Comparison of ENCODE assay signal across 17 mouse cellular contexts in genomic region chr10:98646311-98646999, GRCm38 (mm10).
DNase-seq lines count a peak whose midpoint lies in the region; ATAC-seq and TF ChIP-seq lines count a peak whose summit lies in the region.
"Had no signal": no experiment of that assay in that cellular context is flagged by ENCODE, and none has a peak within 500 bp of the region (broad histone marks: within the 10 kb centered on the region; RNA-seq: fewer than 3 reads in every experiment).

No protein-coding gene starts in this region.

- no peaks in the 10 kb centered on the region for H3K27me3 ChIP-seq in hindbrain, embryonic 13.5 days
- H3K27me3 ChIP-seq in midbrain, postnatal 0 days (ENCODE audit: insufficient read depth, low read length): no peaks in the 10 kb centered on the region
- H3K27me3 ChIP-seq: embryonic facial prominence, embryonic 12.5 days; heart, embryonic 15.5 days; limb, embryonic 13.5 days; stomach, embryonic 15.5 days had no signal

- no peaks in the 10 kb centered on the region for H3K9me3 ChIP-seq in hindbrain, embryonic 13.5 days
- H3K9me3 ChIP-seq in midbrain, postnatal 0 days (ENCODE audit: low read length): no peaks in the 10 kb centered on the region
- H3K9me3 ChIP-seq: embryonic facial prominence, embryonic 12.5 days; heart, embryonic 15.5 days; limb, embryonic 13.5 days; stomach, embryonic 15.5 days had no signal

- TF ChIP-seq CTCF in layer of hippocampus, adult 2 months (conservative IDR thresholded peaks at IDR 0.05): no peak
- TF ChIP-seq CTCF in brain, embryonic 14.5 days (IDR thresholded peaks at IDR 0.05; ENCODE audit: borderline replicate concordance, extremely low read depth, insufficient read depth, insufficient read length): no peak
- no peak for TF ChIP-seq CTCF in midbrain, postnatal 0 days (IDR thresholded peaks at IDR 0.05)

- TF ChIP-seq POLR2A in brain, embryonic 14.5 days (IDR thresholded peaks at IDR 0.05; ENCODE audit: borderline replicate concordance, extremely low read depth, insufficient read depth, insufficient read length, poor library complexity, severe bottlenecking): no peak

- peak; percentile 78 for ATAC-seq in hindbrain, embryonic 13.5 days (ENCODE audit: low FRiP score)
- peak; percentile 64 for ATAC-seq in midbrain, postnatal 0 days (ENCODE audit: low FRiP score)
- ATAC-seq: CD4-positive, CD25-positive, alpha-beta regulatory T cell, adult 4 months; inflammation-experienced regulatory T-cells, adult 6 months; liver, postnatal 0 days had no signal

- WGBS in hindbrain, embryonic 13.5 days: 60% methylated on average over 8 of the region's 8 CpGs
- 53% methylated on average over 8 of the region's 8 CpGs for WGBS in midbrain, postnatal 0 days

- H3K4me1 ChIP-seq in hindbrain, embryonic 13.5 days (replicated peaks): 0 out of 2 replicates have a peak, but pooled peaks cover 6% of the 10 kb centered on the region
- peaks cover 3% of the 10 kb centered on the region; the same call in 1 of the 2 replicates for H3K4me1 ChIP-seq in midbrain, postnatal 0 days (ENCODE audit: insufficient read depth, low read length)
- H3K4me1 ChIP-seq: embryonic facial prominence, embryonic 12.5 days; heart, embryonic 15.5 days; limb, embryonic 13.5 days; stomach, embryonic 15.5 days had no signal

- peak in 1 of 2 experiments; percentile 47 for DNase-seq in layer of hippocampus, adult 2 months (ENCODE audit: low spot score in 2 of 2)
- DNase-seq in layer of hippocampus, postnatal 25 days (ENCODE audit: extremely low spot score in 1 of 2, low spot score in 1 of 2): no peak
- peak; percentile 66 for DNase-seq in brain, embryonic 14.5 days (ENCODE audit: low read depth)
- peak; percentile 46 for DNase-seq in midbrain, postnatal 0 days (ENCODE audit: low spot score)
- DNase-seq in thymus, adult 18-20 months: no peak
- no peak for DNase-seq in left cerebral cortex, postnatal 4 days
- DNase-seq: liver, postnatal 0 days; thymus, postnatal 25 days had no signal

- no peak overlapping the region for H3K4me3 ChIP-seq in layer of hippocampus, adult 2 months
- H3K4me3 ChIP-seq in hindbrain, embryonic 13.5 days: no peak overlapping the region
- H3K4me3 ChIP-seq in midbrain, postnatal 0 days (ENCODE audit: low read depth, low read length): no peak overlapping the region
- H3K4me3 ChIP-seq: embryonic facial prominence, embryonic 12.5 days; heart, embryonic 15.5 days; limb, embryonic 13.5 days; myocyte; stomach, embryonic 15.5 days had no signal

- no peak overlapping the region for H3K9ac ChIP-seq in hindbrain, embryonic 13.5 days
- H3K9ac ChIP-seq in midbrain, postnatal 0 days (replicated peaks; ENCODE audit: low read length, poor library complexity, severe bottlenecking): no peak overlapping the region
- H3K9ac ChIP-seq: embryonic facial prominence, embryonic 12.5 days; heart, embryonic 15.5 days; limb, embryonic 13.5 days; liver, postnatal 0 days; stomach, embryonic 15.5 days had no signal

- no peaks in the 10 kb centered on the region for H3K36me3 ChIP-seq in hindbrain, embryonic 13.5 days
- no peaks in the 10 kb centered on the region for H3K36me3 ChIP-seq in midbrain, postnatal 0 days (ENCODE audit: insufficient read depth, low read length)
- H3K36me3 ChIP-seq: embryonic facial prominence, embryonic 12.5 days; heart, embryonic 15.5 days; limb, embryonic 13.5 days; stomach, embryonic 15.5 days had no signal

- intact Hi-C loops in left cerebral cortex, postnatal 4 days (cut with DNase I): no loop called here

- H3K27ac ChIP-seq in layer of hippocampus, adult 2 months: peak overlapping the region; percentile 85
- peak overlapping the region; percentile 52 for H3K27ac ChIP-seq in hindbrain, embryonic 13.5 days
- H3K27ac ChIP-seq in midbrain, postnatal 0 days (ENCODE audit: low read depth, low read length): no peak overlapping the region
- H3K27ac ChIP-seq: embryonic facial prominence, embryonic 12.5 days; heart, embryonic 15.5 days; limb, embryonic 13.5 days; macrophage; stomach, embryonic 15.5 days had no signal

- H3K4me2 ChIP-seq in hindbrain, embryonic 13.5 days: no peak overlapping the region
- H3K4me2 ChIP-seq in midbrain, postnatal 0 days (ENCODE audit: low read depth, low read length, poor library complexity, severe bottlenecking): no peak overlapping the region
- H3K4me2 ChIP-seq: embryonic facial prominence, embryonic 12.5 days; heart, embryonic 15.5 days; limb, embryonic 13.5 days; stomach, embryonic 15.5 days had no signal

Comparison
In these comparisons a context has a peak if more than half of its experiments do, and no peak if none do; other contexts are left out.
1. DNase-seq: peak in brain, embryonic 14.5 days (single experiment) and midbrain, postnatal 0 days (single experiment); none in layer of hippocampus, postnatal 25 days (0 of 2), thymus, adult 18-20 months (0 of 2) and left cerebral cortex, postnatal 4 days (single experiment).